Mouse (Mus musculus): Measurements from ENCODE around the gene Pnkp.

- TF ChIP-seq CTCF (IDR thresholded peaks at IDR 0.05) (no peak), EP300 (IDR thresholded peaks at IDR 0.05) (no peak)
Measured at GRCm38 (mm10) chr7:44871181-44871580, 14.2 kb downstream of the Pnkp start.

All from lung, postnatal 0 days (tissue).